Mouse (Mus musculus) G1E (cell line): ENCODE data around the gene Daam1.

ENCODE experiments used
- CTCF ChIP-seq: IDR thresholded peaks from 2 replicates; pipeline ENCODE4 v1.5.1; 2012; ENCODE audit warnings: low read depth, low read length, inconsistent platforms, mixed read lengths
- GATA1 ChIP-seq: IDR thresholded peaks from 2 replicates; pipeline ENCODE4 v1.6.1; 2012; ENCODE audit warnings: borderline replicate concordance, low read length, inconsistent platforms, mixed read lengths
- TAL1 ChIP-seq: conservative IDR thresholded peaks from 2 replicates; pipeline ENCODE4 v1.6.1; 2012; ENCODE audit warnings: low read depth, low read length, inconsistent platforms, mixed read lengths

DNA sequence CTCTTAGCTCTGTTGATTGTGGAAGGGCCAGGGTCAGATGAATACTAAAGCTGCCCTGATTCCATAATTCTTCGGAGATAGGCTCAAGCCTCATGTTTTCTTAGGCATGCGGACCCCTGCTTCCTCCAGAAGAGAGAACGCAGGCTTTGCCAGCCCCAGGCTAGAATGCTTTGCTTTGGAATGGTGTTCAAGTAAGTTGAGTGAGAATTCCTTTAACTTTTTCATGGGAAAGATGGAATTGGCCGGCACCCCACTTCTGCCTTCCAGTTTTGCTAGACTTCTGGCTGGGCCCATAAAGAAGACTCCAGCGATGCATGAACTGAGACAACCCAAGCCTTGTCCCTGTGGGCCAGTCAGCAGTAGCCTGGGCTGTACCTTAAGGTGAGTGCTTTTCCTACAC, 200.3 kb downstream of the Daam1 start:
- TF ChIP-seq CTCF, result no peak
- no peak for TF ChIP-seq TAL1
- TF ChIP-seq GATA1, result no peak
